Mouse (Mus musculus) inflammation-experienced regulatory T-cells, adult 6 months (primary cell): ENCODE data around the gene Mcrip1. TPM values are rescaled to one million over a fixed set of nuclear protein-coding genes. Genes with fewer than 3 reads are reported as not detected.
A peak's percentile ranks its signal among the peaks of the same experiment; 100 is the strongest.
"Not testable (repeated sequence)": the region's sequence is repeated elsewhere in the genome, so short reads cannot be mapped to it uniquely, and the experiment has no call there.

ENCODE experiments used
- ATAC-seq: one replicate; pipeline ENCODE4 v1.8.0; 2017
- polyA plus RNA-seq, 3 experiments: library from polyadenylated mRNA; unstranded; fragments of 100-300 nt; shearing (Covaris generic); gene quantifications; one replicate each; pipeline ENCODE4 v1.2.1; 2017

The Mcrip1 gene
- polyA plus RNA-seq, 3 experiments from 2014 or later: 93.4 to 136 (median 107) TPM

DNA sequence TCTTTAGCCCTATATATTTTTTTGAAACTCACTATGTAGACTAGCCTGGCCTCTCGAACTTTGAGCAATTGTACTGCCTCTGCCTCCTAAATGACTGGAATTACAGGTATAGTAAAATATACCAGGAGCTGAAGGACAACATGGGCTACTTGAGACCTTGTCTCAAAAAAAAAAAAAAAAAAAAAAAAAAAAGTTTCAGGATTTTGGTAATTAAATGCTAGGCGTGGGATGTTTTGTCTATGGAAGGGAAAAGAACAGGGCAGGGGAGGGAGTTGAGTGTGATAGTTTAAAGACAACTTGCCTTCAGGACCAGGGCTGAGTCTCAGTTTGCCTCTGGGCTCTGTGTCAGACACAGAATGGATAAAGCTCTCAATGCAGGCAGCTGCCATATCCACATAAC lies 25.5 kb upstream of the Mcrip1 start:
- ATAC-seq: no peak

DNA sequence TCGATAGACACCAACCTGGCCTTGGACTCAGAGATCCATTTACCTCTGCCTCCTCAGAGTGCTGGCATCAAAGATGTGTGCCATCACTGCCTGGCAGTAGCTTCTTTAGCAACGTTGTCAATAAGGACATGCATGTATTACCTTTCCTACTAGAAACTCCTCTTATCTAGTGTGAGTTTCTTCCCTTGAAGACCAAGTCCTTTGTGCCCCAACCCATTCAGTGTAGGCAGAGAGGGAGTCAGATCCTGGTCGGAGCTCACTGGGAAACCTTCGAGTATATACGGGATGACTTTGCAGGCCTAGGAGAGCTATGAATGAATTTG lies 24.7 kb upstream of the Mcrip1 start:
- ATAC-seq: no peak

DNA sequence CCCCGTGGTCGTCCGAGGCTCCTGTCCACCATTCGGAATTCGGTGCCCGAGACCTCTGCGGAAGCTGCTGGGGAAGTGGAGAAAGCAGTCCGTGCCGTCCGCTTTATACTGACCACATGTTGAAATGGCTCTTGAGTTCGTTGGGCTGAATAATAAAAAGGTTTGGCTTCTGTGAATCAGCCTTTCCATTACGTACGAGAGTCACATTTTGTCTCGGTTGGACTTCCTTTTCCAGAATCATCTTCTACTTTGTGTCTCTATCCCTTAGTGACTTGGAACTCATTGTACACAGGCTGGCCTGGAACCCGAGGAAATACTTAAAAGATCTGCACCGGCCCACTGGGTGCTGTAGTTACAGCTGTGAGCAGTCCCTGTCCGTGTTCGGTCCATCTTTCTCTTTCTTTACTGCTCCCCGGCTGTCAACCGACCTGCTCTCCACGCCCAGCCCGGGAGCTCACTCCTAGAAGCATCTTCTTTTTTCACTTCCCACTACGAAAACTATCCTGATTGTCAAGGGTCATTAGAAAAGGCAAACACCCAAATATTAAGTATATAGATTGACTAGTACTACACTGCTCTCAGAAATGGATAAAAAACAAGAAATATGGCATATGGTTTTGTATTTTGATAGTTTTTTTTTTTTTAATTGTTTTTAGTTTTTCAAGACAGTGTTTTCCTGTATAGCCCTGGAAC lies 24.2 kb upstream of the Mcrip1 start:
- ATAC-seq: peak; percentile 37

DNA sequence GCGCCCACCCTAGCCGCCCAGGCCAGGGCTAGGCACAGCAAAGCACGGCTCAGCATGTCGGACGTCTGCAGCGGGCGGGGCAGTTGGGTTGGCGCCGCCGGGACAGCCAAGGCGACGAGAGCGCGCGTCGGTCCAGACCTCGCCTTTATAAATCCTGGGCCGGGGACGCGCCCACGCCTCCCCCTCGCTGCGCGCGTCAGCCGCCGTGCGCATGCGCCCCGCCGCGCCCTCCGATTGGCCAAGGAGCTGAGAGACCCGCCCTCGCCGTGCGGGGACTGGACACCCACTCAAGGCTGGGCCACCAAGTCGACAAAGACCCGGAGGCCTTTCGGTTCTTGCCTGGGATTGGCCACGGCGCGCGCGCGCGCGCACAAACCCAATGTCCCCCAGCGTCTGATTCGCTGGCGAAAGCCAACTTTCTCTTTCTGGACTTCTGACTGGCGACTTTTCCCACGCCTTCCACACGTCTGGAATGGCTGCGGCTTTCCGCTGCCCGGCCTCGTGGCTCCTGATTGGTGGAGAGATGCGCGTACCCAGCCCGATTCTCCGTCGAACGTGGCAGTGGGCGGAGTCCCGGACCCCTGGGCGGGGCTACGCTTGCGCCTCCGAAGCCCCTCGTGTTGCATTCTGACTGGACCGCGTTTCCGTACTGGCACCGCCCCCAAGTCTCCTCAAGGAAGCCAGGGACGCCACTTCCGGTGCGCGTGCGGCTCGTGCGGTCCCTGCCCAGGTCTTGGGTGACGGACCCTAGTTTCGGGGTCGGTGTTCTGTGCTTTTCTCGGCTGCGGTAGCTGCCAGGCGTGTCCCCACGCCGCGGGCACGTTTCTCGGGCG lies 23.4 kb upstream of the Mcrip1 start, which contains the start of gene P4hb:
Gene P4hb (minus strand): TSS at position 502 of the 833 bp plus-strand sequence.
- ATAC-seq: peak; percentile 83

DNA sequence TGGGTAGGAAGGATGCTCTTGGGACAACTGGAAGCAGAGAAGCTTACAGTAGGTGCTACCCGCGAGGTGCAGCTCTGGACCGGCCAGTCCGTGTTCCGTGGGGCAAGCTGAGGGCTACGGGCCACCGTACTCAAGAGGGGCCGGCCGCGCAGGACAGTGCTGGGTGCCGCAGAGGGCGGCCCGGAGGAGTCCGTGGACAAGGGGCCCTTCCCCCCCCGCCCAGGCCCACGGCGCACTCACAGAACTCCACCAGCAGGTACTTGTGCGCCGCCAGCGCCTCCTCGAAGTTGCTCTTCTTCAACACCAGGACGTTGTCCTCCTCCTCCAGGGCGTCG lies 22.9 kb upstream of the Mcrip1 start:
- ATAC-seq: peak; percentile 5

DNA sequence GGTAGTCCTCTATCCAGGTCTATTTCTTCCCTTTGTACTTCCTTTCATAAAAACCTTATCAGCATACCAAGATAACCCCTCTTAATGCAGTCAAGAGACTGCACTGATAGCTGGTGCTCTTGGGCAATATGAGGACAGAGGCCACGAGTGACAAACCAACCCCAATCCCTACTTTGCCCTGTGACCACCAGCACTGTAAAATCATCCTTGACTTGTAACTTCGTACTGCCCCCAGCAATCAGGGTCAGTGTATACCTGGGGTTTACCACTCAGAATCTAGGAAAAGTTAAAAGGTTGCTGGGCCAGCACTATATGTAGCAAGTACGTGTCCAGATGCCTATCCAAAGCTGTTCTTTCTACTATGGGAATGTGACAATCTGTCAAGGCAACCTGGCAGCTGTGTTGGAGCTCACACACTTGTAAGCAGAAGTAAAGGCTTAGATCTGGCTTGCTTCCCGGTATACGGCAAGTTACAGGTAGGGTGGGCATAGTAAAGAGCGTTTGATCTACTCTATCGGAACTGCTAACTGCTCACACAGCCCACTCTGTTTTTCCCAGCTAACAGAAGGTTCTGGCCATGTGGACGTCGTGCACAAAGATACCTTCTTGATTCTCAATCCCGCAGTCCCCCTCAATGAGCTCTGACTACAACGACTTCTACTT lies 22.4 kb upstream of the Mcrip1 start:
- no peak for ATAC-seq

DNA sequence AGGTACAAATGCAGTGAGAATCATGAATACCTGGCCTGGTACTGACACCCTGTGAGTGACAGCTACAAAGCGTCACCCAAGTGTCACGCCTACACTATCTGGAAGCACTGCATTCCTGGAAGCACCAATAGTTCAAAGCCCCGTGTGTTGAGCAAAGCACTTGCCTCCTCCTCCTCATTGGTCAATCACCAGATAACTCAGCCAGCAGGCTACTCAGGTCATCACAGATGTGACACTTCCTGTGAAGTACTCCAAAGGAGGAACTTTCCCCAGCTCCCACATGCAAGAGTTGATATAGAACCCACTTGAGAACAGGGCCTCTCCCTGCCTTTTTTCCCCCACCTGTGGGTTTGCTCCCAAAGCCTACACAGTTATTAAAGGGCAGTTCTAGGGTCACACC lies 21.6 kb upstream of the Mcrip1 start:
- ATAC-seq: no peak

DNA sequence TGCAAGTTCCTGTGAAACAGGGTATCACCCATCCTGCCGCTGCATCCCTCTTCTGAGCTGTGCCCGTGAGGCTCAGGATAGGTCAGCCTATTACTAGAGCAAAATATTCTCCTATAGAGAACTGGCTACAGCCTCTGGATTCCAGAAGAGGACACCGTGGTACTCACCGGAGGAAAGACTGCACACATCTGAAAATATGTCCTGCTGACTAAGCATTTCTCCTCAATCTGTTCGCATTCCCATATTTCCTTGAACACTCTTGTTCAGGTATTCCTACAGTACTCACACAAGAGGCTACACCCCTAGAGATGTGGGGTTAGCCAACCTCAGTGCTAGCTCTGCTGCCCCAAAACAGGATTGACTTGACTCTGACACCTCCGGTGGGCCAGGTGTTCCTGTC lies 18.8 kb upstream of the Mcrip1 start:
- no peak for ATAC-seq

DNA sequence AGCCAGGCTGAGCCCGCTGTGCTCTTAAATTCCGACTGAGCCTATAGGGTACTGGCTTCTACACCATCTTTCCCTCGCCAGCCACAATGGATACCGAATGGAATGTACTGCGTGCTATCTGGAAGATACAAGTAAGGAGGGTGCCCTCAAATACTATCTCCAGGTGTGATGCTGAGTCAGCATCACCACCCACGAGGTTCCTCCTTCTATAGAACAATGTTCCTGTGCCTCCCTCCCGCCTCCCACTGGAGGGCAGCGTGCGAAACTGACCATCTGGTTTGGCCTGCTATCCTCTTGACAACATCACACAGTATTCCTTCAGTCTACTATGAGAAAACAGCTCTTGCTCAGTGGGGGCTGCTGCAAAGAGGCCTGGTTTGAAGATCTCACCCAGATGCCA lies 15.6 kb upstream of the Mcrip1 start:
- ATAC-seq: no peak

DNA sequence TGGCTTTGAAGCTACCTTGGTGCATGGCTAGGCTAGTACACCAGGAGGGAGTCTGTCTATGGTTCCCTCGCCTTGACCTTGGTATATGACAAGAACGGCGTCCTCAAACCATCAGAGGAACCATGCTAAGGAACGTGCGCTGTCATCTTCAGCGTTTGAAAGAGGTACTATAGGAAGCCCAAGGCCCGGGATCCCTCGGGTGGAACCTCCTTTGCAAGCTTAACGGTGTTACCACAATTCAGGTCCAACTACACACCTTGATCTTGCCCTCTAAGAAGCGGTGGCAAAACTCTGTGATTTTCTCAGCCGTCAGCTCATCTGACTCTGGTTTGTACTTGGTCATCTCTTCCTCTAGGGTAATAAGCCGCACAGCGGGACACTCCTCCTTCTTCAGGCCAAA lies 13.4 kb upstream of the Mcrip1 start:
- no peak for ATAC-seq

DNA sequence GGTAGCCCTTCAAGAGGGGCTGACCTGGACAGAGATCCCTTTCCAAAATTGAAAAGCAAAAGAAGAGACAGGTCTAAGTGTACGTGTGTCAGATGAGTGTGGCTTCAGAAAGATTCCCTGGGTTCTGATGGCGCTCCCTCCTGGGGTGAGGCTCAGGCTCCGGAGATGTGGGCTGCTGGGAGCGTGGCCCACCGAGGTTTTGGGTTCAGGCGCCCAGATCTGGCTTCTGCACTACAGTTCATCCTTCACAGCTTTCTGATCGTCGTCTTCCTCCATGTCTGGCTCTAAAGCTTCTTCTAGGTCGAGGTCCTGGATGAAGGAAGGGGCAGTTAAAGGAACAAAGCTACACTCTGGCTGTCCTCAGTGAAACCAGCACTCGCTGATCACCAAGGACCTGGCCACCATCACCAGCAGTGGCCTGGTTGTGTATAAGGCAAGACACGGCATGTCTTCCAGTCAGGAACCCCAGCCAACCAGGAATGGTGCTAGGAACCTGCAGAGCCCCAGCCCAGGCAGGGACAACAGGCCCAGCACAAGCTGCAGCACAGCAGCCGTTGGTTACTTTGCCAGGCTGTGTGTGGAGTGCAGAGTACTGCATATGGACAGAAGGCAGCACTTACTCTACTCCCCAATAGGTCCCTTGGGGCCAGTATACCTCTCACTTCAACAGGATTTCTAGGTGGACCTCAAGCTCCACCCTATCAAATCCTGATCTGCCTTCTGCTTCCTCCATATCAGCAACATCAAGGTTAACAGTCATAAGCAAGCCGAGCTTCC lies 11.6 kb upstream of the Mcrip1 start:
- no peak for ATAC-seq

DNA sequence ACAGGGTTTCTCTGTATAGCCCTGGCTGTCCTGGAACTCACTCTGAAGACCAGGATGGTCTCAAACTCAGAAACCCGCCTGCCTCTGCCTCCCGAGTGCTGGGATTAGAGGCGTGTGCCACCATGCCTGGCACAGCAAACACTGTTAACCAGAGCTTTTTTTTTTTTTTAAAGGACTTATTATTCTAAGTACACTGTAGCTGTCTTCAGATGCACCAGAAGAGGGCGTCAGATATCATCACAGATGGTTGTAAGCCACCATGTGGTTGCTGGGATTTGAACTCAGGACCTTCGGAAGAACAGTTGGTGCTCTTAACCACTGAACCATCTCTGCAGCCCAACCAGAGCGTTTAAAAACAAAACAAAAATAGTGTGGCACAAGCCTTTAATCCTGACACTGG lies 9.3 kb upstream of the Mcrip1 start:
- not testable (repeated sequence) for ATAC-seq

DNA sequence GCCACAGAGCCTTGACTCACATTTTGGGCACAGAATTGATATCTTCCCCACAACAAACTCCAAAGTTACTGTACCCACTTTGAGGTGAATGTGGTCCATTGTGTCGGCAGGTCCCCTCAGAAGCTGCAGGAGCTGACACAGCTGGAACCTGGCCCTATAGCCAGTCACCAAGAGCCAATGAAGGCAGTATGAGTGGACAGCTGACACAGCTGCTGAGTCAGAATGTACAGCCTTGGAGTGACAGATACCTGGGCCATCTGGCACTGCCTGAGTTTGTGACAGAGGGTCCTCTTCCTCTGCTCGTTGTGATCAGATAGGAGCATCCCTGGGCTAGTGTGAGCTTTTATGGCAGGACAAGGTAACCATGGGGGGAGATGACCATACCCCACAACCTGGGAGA lies 5.7 kb upstream of the Mcrip1 start:
- no peak for ATAC-seq

DNA sequence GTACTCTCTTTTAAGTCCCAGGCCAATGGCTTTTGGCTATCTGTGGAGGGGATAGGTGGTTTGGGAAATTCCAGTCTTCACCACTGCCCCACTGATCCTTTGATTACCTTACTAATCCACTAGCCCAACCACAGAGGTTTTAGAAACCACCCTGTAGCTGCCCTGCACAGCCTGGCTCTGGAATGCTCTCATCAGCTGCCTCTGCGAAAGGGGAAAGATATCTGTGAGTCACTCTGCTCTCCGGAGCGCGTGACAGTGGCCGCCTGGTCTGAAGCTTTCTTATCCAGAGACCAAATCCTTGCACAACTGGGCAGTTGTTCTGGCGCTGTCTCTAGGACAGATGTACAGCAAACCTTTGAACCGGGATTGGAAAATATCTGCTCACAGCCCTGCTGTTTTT lies 5.3 kb upstream of the Mcrip1 start:
- ATAC-seq: no peak

DNA sequence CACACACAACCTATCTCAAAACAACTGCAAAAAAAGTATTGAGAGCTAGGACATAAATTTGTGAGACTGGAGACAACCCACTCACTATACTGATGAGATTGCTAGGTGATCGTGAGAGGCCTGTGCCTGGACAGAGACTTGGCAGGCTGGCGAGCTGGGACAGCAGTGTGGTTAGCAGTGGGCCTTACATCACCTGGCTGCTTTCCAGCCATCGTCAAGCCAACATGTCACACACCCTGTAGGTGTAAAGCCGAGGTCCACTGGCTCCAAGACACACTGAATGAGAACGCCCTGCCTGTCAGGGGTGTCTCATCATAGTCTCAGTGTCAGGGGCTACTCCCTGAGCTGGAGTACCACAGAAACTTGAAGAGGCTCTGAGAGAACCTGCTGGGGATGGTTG lies 3.2 kb upstream of the Mcrip1 start:
- no peak for ATAC-seq

DNA sequence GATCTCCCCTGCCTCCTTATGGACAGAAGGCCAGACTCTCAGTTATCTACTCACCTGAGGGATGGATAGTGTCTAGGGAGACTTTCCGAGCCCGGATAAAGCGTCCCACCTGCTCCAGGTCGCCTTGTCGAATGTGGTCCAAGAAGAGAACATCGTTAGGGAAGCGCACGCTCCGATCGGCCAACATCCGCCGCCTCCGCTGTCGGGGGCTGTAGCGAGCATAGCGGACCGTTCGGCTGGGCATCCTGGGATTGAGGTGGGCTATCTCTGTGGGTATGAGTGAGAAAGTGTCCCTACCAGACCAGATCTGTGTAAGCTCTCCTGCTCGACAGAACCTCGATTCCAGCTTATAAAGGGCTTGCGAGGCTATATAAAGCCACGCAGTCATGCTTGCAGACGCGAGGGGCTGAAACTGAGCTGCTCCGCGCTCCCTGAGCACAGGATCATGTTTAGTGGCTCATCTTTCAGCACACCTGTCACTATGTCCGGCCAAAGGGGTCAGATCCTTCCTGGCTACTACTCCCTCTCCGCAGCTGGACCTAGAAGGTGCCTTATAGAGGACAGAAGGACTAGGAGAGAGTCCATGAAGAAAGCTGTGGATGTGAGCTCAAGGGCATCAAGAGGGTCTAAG lies 1.4 kb upstream of the Mcrip1 start, which contains the start of gene Ppp1r27:
Gene Ppp1r27 (minus strand): TSS at position 323 of the 631 bp plus-strand sequence.
- no peak for ATAC-seq

DNA sequence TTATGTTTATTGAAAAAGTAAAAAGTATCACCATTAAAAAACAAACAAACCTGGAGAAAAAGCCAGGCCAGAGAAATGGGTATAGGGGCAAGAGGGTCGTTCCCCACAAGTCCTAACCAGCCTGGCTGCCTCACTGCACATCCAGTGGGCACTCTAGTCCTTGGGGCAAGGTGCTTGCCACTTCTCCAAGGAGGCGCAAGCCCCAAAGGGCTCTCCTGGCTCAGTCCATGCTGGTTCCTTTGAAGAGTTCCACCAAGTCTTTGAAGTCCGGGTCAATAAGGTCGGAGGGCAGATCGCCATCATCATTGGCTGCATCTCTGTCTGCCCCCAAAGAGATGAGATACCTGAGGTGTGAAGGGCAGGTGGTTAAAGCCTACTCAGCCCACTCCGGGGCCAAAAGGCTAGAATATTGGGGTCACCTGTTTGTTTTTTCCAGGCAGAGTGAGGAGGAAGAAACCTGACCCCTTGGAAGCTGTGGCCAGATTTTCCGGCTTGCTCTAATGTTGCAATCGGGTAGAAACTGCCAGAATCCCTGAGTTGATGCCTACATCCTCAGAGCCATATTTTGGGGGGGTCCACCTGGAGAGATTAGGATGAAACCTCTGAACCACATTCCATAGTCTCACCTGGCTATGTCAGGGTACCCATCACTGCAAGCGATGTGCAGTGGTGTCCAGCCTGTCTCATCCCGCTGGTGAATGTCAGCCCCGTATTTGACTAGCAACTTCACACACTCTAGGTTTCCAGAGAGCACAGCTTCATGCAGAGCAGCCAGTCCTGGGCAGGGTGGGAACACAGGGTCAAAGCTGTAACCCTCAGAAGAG lies 671 bp upstream of the Mcrip1 start:
- no peak for ATAC-seq

DNA sequence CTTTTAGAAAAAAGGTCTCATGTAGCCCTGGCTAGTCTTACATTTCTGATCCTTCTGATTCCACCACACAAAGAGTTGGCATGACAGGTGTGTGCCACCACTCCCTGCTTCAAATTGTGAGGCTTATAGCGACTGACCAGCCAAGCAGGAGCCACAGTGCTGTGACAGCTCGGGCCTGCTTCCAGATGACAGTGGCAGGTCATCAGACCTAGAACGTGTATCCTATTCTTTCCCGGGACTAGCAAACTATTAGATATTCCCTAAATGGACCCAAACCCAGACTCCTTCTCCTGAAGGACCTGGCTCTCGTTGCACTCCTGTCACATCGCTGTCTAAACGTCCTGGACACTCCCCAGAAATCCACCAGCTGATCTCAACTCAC lies 750 bp downstream of the Mcrip1 start:
- no peak for ATAC-seq

DNA sequence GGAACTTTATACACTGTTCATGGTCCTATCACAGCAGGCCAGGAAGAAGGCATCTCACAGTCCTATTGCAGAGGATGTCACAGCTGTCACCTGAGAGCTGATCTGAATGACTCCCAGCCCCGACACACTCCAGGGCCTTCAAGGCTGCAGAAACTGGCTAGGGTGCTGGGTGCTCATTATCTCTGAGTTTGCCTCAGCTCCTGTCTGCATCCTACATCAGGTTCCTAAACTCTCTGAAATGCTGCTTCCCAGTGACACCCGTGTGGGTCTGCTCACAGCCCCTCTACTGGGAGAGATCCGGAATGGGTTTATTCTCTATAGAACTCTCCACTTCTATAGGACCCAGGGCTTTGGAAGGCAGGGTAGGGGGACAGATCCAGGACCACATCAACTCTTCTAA lies 1.3 kb downstream of the Mcrip1 start:
- no peak for ATAC-seq

DNA sequence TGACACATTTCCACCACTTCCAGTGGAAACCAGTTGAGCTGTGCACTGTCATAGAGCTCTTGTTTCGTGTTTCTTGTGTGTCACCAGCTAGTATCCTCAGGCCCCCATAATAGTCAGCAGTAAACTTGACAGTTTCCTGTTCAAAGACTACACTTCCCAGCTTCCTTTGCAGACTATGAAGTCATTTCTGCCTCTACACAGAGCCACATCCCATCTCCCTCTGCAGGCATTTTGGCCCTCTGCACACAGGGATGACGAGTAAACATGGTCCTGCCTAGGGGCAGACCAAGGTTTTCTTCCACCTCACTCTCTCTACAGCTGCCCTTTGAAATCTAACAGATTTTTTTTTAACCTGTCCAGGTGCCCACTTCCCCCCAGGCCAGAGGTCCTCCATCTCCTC lies 2.1 kb downstream of the Mcrip1 start:
- peak; percentile 58 for ATAC-seq

DNA sequence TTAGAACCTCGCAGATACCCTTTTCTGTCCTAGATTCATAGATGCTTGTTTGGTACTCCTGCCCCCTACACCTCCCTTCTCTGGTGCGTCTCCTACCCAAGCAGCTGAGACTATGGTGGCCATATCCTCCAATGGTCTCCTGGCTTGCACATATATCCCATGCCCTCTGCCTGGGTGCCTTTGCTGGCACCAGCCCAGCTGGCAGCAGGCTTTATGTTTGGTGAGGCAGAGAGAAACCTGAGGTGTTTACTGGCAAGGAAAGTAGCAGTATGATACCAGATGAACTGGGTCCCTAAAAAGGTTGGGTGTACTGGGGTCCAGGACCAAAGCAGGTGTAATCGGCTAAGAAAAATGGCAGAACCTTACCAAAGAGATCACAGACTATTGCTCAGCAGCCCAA lies 3.6 kb downstream of the Mcrip1 start:
- no peak for ATAC-seq

DNA sequence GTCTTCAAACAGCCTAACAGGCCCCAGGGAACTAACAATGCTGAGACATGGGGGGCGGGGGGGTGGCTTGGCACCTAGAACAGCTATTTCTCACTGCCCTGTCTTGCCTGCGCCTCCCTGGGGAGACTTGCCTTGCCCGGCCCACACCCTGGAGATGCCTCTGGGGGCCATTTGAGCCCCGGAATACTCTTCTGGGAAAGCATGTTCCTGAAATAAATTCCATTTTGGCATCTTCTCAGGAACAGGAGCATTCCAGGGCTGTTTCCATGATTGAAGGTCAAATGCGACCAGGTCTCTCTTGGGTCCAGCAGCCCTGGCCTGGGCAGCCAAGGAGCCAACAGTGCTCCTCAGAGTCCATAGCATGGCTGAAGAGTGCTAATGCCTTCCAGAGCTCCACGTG lies 7.2 kb downstream of the Mcrip1 start:
- no peak for ATAC-seq
